Mouse (Mus musculus): Measurements from ENCODE around the gene Ash1l. TPM values are rescaled to one million over a fixed set of nuclear protein-coding genes. Genes with fewer than 3 reads are reported as not detected.
A peak's percentile ranks its signal among the peaks of the same experiment; 100 is the strongest.

The Ash1l gene
- polyA plus RNA-seq, 1 experiment from 2014 or later = 15.9 TPM

- Histone ChIP-seq H3K27ac (ENCODE audit: poor library complexity, severe bottlenecking) (no peak within 1 kb of the TSS), H3K9me3 (replicated peaks) (no peaks in the 10 kb centered on the region), H3K27me3 (replicated peaks) (peaks cover 27% of the 10 kb centered on the region), H3K36me3 (peaks cover 42% of the 10 kb centered on the region), H3K4me2 (peak within 1 kb of the TSS; percentile 97), H3K9ac (peak within 1 kb of the TSS; percentile 70), H3K4me1 (replicated peaks) (peaks cover 25% of the 10 kb centered on the region), H3K4me3 (peak within 1 kb of the TSS; percentile 34)
- WGBS = 2% methylated on average over 18 of the region's 18 CpGs
- peak; percentile 63 for ATAC-seq (ENCODE audit: insufficient number of reproducible peaks, low FRiP score)
Measured at GRCm38 (mm10) chr3:89093175-89093574, 142.8 kb downstream of the Ash1l start, which contains the start of gene Rusc1. Gene Rusc1, minus strand, starts transcription at chr3:89093311.

- Histone ChIP-seq H3K4me2 (no peak overlapping the region), H3K36me3 (peaks cover 48% of the 10 kb centered on the region), H3K27me3 (replicated peaks) (peaks cover 22% of the 10 kb centered on the region), H3K9me3 (replicated peaks) (no peaks in the 10 kb centered on the region), H3K27ac (ENCODE audit: poor library complexity, severe bottlenecking) (no peak overlapping the region), H3K4me3 (no peak overlapping the region), H3K4me1 (replicated peaks) (peaks cover 17% of the 10 kb centered on the region), H3K9ac (no peak overlapping the region)
- ATAC-seq (ENCODE audit: insufficient number of reproducible peaks, low FRiP score) = no peak
- 83% methylated on average over 10 of the region's 10 CpGs for WGBS
Measured at GRCm38 (mm10) chr3:89094021-89094420, 143.6 kb downstream of the Ash1l start.

- 54% methylated on average over 7 of the region's 7 CpGs for WGBS
Measured at GRCm38 (mm10) chr3:89100811-89101210, 150.4 kb downstream of the Ash1l start, which contains the start of gene Gm43738. Gene Gm43738, minus strand, starts transcription at chr3:89101099.

GRCm38 (mm10) chr3:89101459-89101811, 151.0 kb downstream of the Ash1l start:
- Histone ChIP-seq H3K4me3 (peak overlapping the region; percentile 81), H3K27me3 (replicated peaks) (no peaks in the 10 kb centered on the region), H3K36me3 (peaks cover 35% of the 10 kb centered on the region), H3K27ac (ENCODE audit: poor library complexity, severe bottlenecking) (peak overlapping the region; percentile 38; the same call in 1 of the 2 replicates), H3K4me2 (peak overlapping the region; percentile 83), H3K9ac (peak overlapping the region; percentile 74), H3K4me1 (replicated peaks) (peaks cover 17% of the 10 kb centered on the region), H3K9me3 (replicated peaks) (no peaks in the 10 kb centered on the region)
- under 1% methylated on average over 19 of the region's 19 CpGs for WGBS
- peak; percentile 26; the same call in 1 of the 2 replicates for ATAC-seq (ENCODE audit: insufficient number of reproducible peaks, low FRiP score)

More at GRCm38 (mm10) chr3:89100811-89101210, 150.4 kb downstream of the Ash1l start, which contains the start of gene Gm43738:
- H3K9me3 ChIP-seq (replicated peaks) = no peaks in the 10 kb centered on the region
- ATAC-seq (ENCODE audit: insufficient number of reproducible peaks, low FRiP score) = no peak
- H3K9ac ChIP-seq = peak within 1 kb of the TSS; percentile 74
- peaks cover 41% of the 10 kb centered on the region for H3K36me3 ChIP-seq
- peak within 1 kb of the TSS; percentile 83 for H3K4me2 ChIP-seq
- peak within 1 kb of the TSS; percentile 81 for H3K4me3 ChIP-seq
- no peaks in the 10 kb centered on the region for H3K27me3 ChIP-seq (replicated peaks)
- peak within 1 kb of the TSS; percentile 38; the same call in 1 of the 2 replicates for H3K27ac ChIP-seq (ENCODE audit: poor library complexity, severe bottlenecking)
- H3K4me1 ChIP-seq (replicated peaks) = peaks cover 17% of the 10 kb centered on the region

- peaks cover 30% of the 10 kb centered on the region for H3K36me3 ChIP-seq
- peak; percentile 100 for ATAC-seq (ENCODE audit: insufficient number of reproducible peaks, low FRiP score)
- peak within 1 kb of the TSS; percentile 38; the same call in 1 of the 2 replicates for H3K27ac ChIP-seq (ENCODE audit: poor library complexity, severe bottlenecking)
- WGBS = under 1% methylated on average over 26 of the region's 26 CpGs
- H3K9ac ChIP-seq = peak within 1 kb of the TSS; percentile 74
- H3K27me3 ChIP-seq (replicated peaks) = no peaks in the 10 kb centered on the region
- peaks cover 17% of the 10 kb centered on the region for H3K4me1 ChIP-seq (replicated peaks)
- H3K4me2 ChIP-seq = peak within 1 kb of the TSS; percentile 83
- H3K4me3 ChIP-seq = peak within 1 kb of the TSS; percentile 81
- H3K9me3 ChIP-seq (replicated peaks) = no peaks in the 10 kb centered on the region
Measured at GRCm38 (mm10) chr3:89101812-89102494, 151.5 kb downstream of the Ash1l start, which contains the start of gene Fdps. Gene Fdps, minus strand, starts transcription at chr3:89101959.

GRCm38 (mm10) chr3:89102495-89103290, 152.3 kb downstream of the Ash1l start:
- H3K4me1 ChIP-seq (replicated peaks) = peaks cover 17% of the 10 kb centered on the region
- peak overlapping the region; percentile 81; the same call in 1 of the 2 replicates for H3K4me3 ChIP-seq
- ATAC-seq (ENCODE audit: insufficient number of reproducible peaks, low FRiP score) = no peak
- no peak overlapping the region for H3K27ac ChIP-seq (ENCODE audit: poor library complexity, severe bottlenecking)
- WGBS = 56% methylated on average over 12 of the region's 12 CpGs
- H3K27me3 ChIP-seq (replicated peaks) = no peaks in the 10 kb centered on the region
- no peaks in the 10 kb centered on the region for H3K9me3 ChIP-seq (replicated peaks)
- H3K36me3 ChIP-seq = peaks cover 24% of the 10 kb centered on the region
- H3K4me2 ChIP-seq = peak overlapping the region; percentile 65
- H3K9ac ChIP-seq = no peak overlapping the region

- peaks cover 17% of the 10 kb centered on the region for H3K4me1 ChIP-seq (replicated peaks)
- no peaks in the 10 kb centered on the region for H3K27me3 ChIP-seq (replicated peaks)
- H3K4me3 ChIP-seq = no peak overlapping the region
- WGBS = 69% methylated on average over 4 of the region's 4 CpGs
- no peak overlapping the region for H3K4me2 ChIP-seq
- H3K27ac ChIP-seq (ENCODE audit: poor library complexity, severe bottlenecking) = no peak overlapping the region
- no peak for ATAC-seq (ENCODE audit: insufficient number of reproducible peaks, low FRiP score)
- no peak overlapping the region for H3K9ac ChIP-seq
- H3K36me3 ChIP-seq = peaks cover 19% of the 10 kb centered on the region
- H3K9me3 ChIP-seq (replicated peaks) = no peaks in the 10 kb centered on the region
Measured at GRCm38 (mm10) chr3:89103291-89103595, 152.8 kb downstream of the Ash1l start.

GRCm38 (mm10) chr3:89106881-89107280, 156.5 kb downstream of the Ash1l start:
- no peak overlapping the region for H3K4me3 ChIP-seq
- ATAC-seq (ENCODE audit: insufficient number of reproducible peaks, low FRiP score) = no peak

GRCm38 (mm10) chr3:89107545-89107944, 157.1 kb downstream of the Ash1l start:
- 44% methylated on average over 3 of the region's 3 CpGs for WGBS
- Histone ChIP-seq H3K27me3 (replicated peaks) (no peaks in the 10 kb centered on the region), H3K9ac (no peak overlapping the region)

More at GRCm38 (mm10) chr3:89106881-89107280, 156.5 kb downstream of the Ash1l start:
- no peak overlapping the region for H3K9ac ChIP-seq
- no peaks in the 10 kb centered on the region for H3K9me3 ChIP-seq (replicated peaks)
- no peak overlapping the region for H3K27ac ChIP-seq (ENCODE audit: poor library complexity, severe bottlenecking)
- no peak overlapping the region for H3K4me2 ChIP-seq
- no peaks in the 10 kb centered on the region for H3K27me3 ChIP-seq (replicated peaks)
- H3K4me1 ChIP-seq (replicated peaks) = no peaks in the 10 kb centered on the region; the same call in 1 of the 2 replicates
- H3K36me3 ChIP-seq = no peaks in the 10 kb centered on the region

GRCm38 (mm10) chr3:89108146-89108545, 157.7 kb downstream of the Ash1l start:
- WGBS = 53% methylated on average over 1 of the region's 1 CpGs
- H3K9me3 ChIP-seq (replicated peaks) = no peaks in the 10 kb centered on the region
- H3K27me3 ChIP-seq (replicated peaks) = no peaks in the 10 kb centered on the region
- ATAC-seq (ENCODE audit: insufficient number of reproducible peaks, low FRiP score) = no peak
- H3K4me1 ChIP-seq (replicated peaks) = no peaks in the 10 kb centered on the region
- no peak overlapping the region for H3K4me2 ChIP-seq
- H3K27ac ChIP-seq (ENCODE audit: poor library complexity, severe bottlenecking) = no peak overlapping the region
- H3K36me3 ChIP-seq = no peaks in the 10 kb centered on the region
- H3K9ac ChIP-seq = no peak overlapping the region
- no peak overlapping the region for H3K4me3 ChIP-seq

More at GRCm38 (mm10) chr3:89107545-89107944, 157.1 kb downstream of the Ash1l start:
- Histone ChIP-seq H3K4me1 (replicated peaks) (no peaks in the 10 kb centered on the region), H3K27ac (ENCODE audit: poor library complexity, severe bottlenecking) (no peak overlapping the region), H3K4me3 (no peak overlapping the region), H3K36me3 (no peaks in the 10 kb centered on the region), H3K4me2 (no peak overlapping the region), H3K9me3 (replicated peaks) (no peaks in the 10 kb centered on the region)
- no peak for ATAC-seq (ENCODE audit: insufficient number of reproducible peaks, low FRiP score)

- Histone ChIP-seq H3K36me3 (no peaks in the 10 kb centered on the region), H3K9ac (no peak overlapping the region), H3K4me1 (replicated peaks) (no peaks in the 10 kb centered on the region), H3K27ac (ENCODE audit: poor library complexity, severe bottlenecking) (no peak overlapping the region), H3K4me2 (no peak overlapping the region), H3K27me3 (replicated peaks) (no peaks in the 10 kb centered on the region), H3K4me3 (no peak overlapping the region), H3K9me3 (replicated peaks) (peaks cover 5% of the 10 kb centered on the region; the same call in 1 of the 2 replicates)
- 79% methylated on average over 4 of the region's 4 CpGs for WGBS
- ATAC-seq (ENCODE audit: insufficient number of reproducible peaks, low FRiP score) = no peak
Measured at GRCm38 (mm10) chr3:89113058-89113457, 162.6 kb downstream of the Ash1l start.

Data from heart, embryonic 12.5 days (tissue).